ENCODE assay signal across 14 mouse cellular contexts in genomic region chr1:189830391-189830790, GRCm38 (mm10).
DNase-seq lines count a peak whose midpoint lies in the region; ATAC-seq lines count a peak whose summit lies in the region.
"Had no signal": no experiment of that assay in that cellular context is flagged by ENCODE, and none has a peak within 500 bp of the region (broad histone marks: within the 10 kb centered on the region; RNA-seq: fewer than 3 reads in every experiment).

No protein-coding gene starts in this region.

- no peak for DNase-seq in heart, adult 11 months
- DNase-seq in kidney, adult 9 months: no peak
- DNase-seq in urinary bladder, postnatal 36 days (ENCODE audit: low spot score in 2 of 2): no peak
- DNase-seq: cerebellum, adult 9-11 months; gastrocnemius, postnatal 36 days; lung, postnatal 10 days had no signal

- peaks cover 15% of the 10 kb centered on the region for H3K4me1 ChIP-seq in heart, embryonic 13.5 days
- peaks cover 16% of the 10 kb centered on the region for H3K4me1 ChIP-seq in kidney, embryonic 16.5 days (ENCODE audit: insufficient read depth, low read length)
- peaks cover 10% of the 10 kb centered on the region for H3K4me1 ChIP-seq in limb, embryonic 12.5 days (replicated peaks)
- peaks cover 10% of the 10 kb centered on the region for H3K4me1 ChIP-seq in midbrain, embryonic 15.5 days

- no peak overlapping the region for H3K4me3 ChIP-seq in heart, embryonic 13.5 days
- H3K4me3 ChIP-seq in kidney, embryonic 16.5 days (ENCODE audit: low read length): no peak overlapping the region
- no peak overlapping the region for H3K4me3 ChIP-seq in limb, embryonic 12.5 days (replicated peaks)
- no peak overlapping the region for H3K4me3 ChIP-seq in midbrain, embryonic 15.5 days
- H3K4me3 ChIP-seq: neural tube, embryonic 15.5 days had no signal

- no peak overlapping the region for H3K9ac ChIP-seq in heart, embryonic 13.5 days
- no peak overlapping the region for H3K9ac ChIP-seq in kidney, embryonic 16.5 days (replicated peaks; ENCODE audit: low read length)
- no peak overlapping the region for H3K9ac ChIP-seq in limb, embryonic 12.5 days (replicated peaks)
- no peak overlapping the region for H3K9ac ChIP-seq in midbrain, embryonic 15.5 days
- H3K9ac ChIP-seq: neural tube, embryonic 15.5 days had no signal

- H3K27me3 ChIP-seq in heart, embryonic 13.5 days (replicated peaks): no peaks in the 10 kb centered on the region
- H3K27me3 ChIP-seq in kidney, embryonic 16.5 days (ENCODE audit: insufficient read depth, low read length): no peaks in the 10 kb centered on the region
- H3K27me3 ChIP-seq in limb, embryonic 12.5 days: no peaks in the 10 kb centered on the region
- no peaks in the 10 kb centered on the region for H3K27me3 ChIP-seq in midbrain, embryonic 15.5 days (replicated peaks)
- H3K27me3 ChIP-seq: CH12.LX; neural tube, embryonic 15.5 days had no signal

- 63% methylated on average over 4 of the region's 4 CpGs for WGBS in heart, embryonic 13.5 days
- 50% methylated on average over 4 of the region's 4 CpGs for WGBS in kidney, embryonic 16.5 days
- WGBS in limb, embryonic 12.5 days: 31% methylated on average over 4 of the region's 4 CpGs
- WGBS in midbrain, embryonic 15.5 days: 56% methylated on average over 4 of the region's 4 CpGs

- no peaks in the 10 kb centered on the region for H3K9me3 ChIP-seq in heart, embryonic 13.5 days
- H3K9me3 ChIP-seq in kidney, embryonic 16.5 days (ENCODE audit: low read length): no peaks in the 10 kb centered on the region
- H3K9me3 ChIP-seq in limb, embryonic 12.5 days: no peaks in the 10 kb centered on the region
- H3K9me3 ChIP-seq in midbrain, embryonic 15.5 days: no peaks in the 10 kb centered on the region
- H3K9me3 ChIP-seq: neural tube, embryonic 15.5 days had no signal

- no peak overlapping the region for H3K27ac ChIP-seq in heart, embryonic 13.5 days (replicated peaks)
- H3K27ac ChIP-seq in kidney, embryonic 16.5 days (ENCODE audit: low read length): no peak overlapping the region
- peak overlapping the region; percentile 56; the same call in 1 of the 2 replicates for H3K27ac ChIP-seq in limb, embryonic 12.5 days
- H3K27ac ChIP-seq in midbrain, embryonic 15.5 days: no peak overlapping the region
- H3K27ac ChIP-seq: neural tube, embryonic 15.5 days had no signal

- peak overlapping the region; percentile 9; the same call in 1 of the 2 replicates for H3K4me2 ChIP-seq in heart, embryonic 13.5 days
- H3K4me2 ChIP-seq in kidney, embryonic 16.5 days (replicated peaks; ENCODE audit: low read depth, low read length): no peak overlapping the region
- H3K4me2 ChIP-seq in limb, embryonic 12.5 days: peak overlapping the region; percentile 31; the same call in 1 of the 2 replicates
- H3K4me2 ChIP-seq in midbrain, embryonic 15.5 days: no peak overlapping the region
- H3K4me2 ChIP-seq: neural tube, embryonic 15.5 days had no signal

- no peak for ATAC-seq in heart, embryonic 13.5 days (ENCODE audit: extremely low read depth, insufficient number of reproducible peaks, low FRiP score, low TSS enrichment)
- peak; percentile 8; the same call in 1 of the 2 replicates for ATAC-seq in kidney, embryonic 16.5 days (ENCODE audit: low FRiP score, low TSS enrichment)
- ATAC-seq in limb, embryonic 12.5 days (ENCODE audit: insufficient number of reproducible peaks, insufficient read depth, low FRiP score, low TSS enrichment, low read depth): no peak
- ATAC-seq in megakaryocyte-erythroid progenitor cell, adult 5-6 weeks (replicated peaks; ENCODE audit: low FRiP score, low TSS enrichment, poor library complexity, severe bottlenecking): peak; percentile 23
- no peak for ATAC-seq in midbrain, embryonic 15.5 days (replicated peaks)
- ATAC-seq: hindbrain, embryonic 16.5 days had no signal

- peaks cover 70% of the 10 kb centered on the region for H3K36me3 ChIP-seq in heart, embryonic 13.5 days
- H3K36me3 ChIP-seq in kidney, embryonic 16.5 days (ENCODE audit: insufficient read depth, low read length): peaks cover 38% of the 10 kb centered on the region
- H3K36me3 ChIP-seq in limb, embryonic 12.5 days: peaks cover 57% of the 10 kb centered on the region
- H3K36me3 ChIP-seq in midbrain, embryonic 15.5 days (replicated peaks): no peaks in the 10 kb centered on the region
- H3K36me3 ChIP-seq: neural tube, embryonic 15.5 days had no signal

Comparison
In these comparisons a context has a peak if more than half of its experiments do, and no peak if none do; other contexts are left out.
1. ATAC-seq: peak in kidney, embryonic 16.5 days (single experiment) and megakaryocyte-erythroid progenitor cell, adult 5-6 weeks (single experiment); none in heart, embryonic 13.5 days (single experiment), limb, embryonic 12.5 days (single experiment) and midbrain, embryonic 15.5 days (single experiment).
2. H3K4me2 ChIP-seq: peak in heart, embryonic 13.5 days (single experiment) and limb, embryonic 12.5 days (single experiment); none in kidney, embryonic 16.5 days (single experiment) and midbrain, embryonic 15.5 days (single experiment).